Mouse (Mus musculus) bone marrow, adult 2 months (tissue): ENCODE results near the gene Rnf208. TPM values are rescaled to one million over a fixed set of nuclear protein-coding genes. Genes with fewer than 3 reads are reported as not detected.
"Not testable (repeated sequence)": the region's sequence is repeated elsewhere in the genome, so short reads cannot be mapped to it uniquely, and the experiment has no call there.

Source experiments
- H3K27ac ChIP-seq: fragments of 200-500 bp; 2 replicates; pipeline ENCODE4 v1.5.1; 2012; ENCODE audit warnings: low read depth, mild to moderate bottlenecking, control low read depth, inconsistent platforms, low read length; ENCODE audit not compliant: control insufficient read depth, poor library complexity, insufficient read depth
- H3K4me1 ChIP-seq: fragments of 200-500 bp; 2 replicates; pipeline ENCODE4 v1.6.1; 2011; ENCODE audit warnings: low read length; ENCODE audit not compliant: control insufficient read depth, insufficient read depth
- H3K4me3 ChIP-seq: fragments of 200-500 bp; replicated peaks from 2 replicates; pipeline ENCODE3; 2011; ENCODE audit warnings: mild to moderate bottlenecking, low read depth, low read length, control low read depth; ENCODE audit not compliant: control insufficient read depth
- CTCF ChIP-seq: fragments of 200-500 bp; IDR thresholded peaks from 2 replicates; pipeline ENCODE4 v1.5.1; 2011; ENCODE audit warnings: low read length, control low read depth; ENCODE audit not compliant: control insufficient read depth, insufficient read depth
- POLR2A ChIP-seq: fragments of 200-500 bp; IDR thresholded peaks from 2 replicates; pipeline ENCODE4 v1.6.1; 2011; ENCODE audit warnings: low read depth, mild to moderate bottlenecking, control low read depth, low read length, borderline replicate concordance; ENCODE audit not compliant: control insufficient read depth
- WGBS: fragments of 180-500 bp; shearing (Covaris S2); methylation state at CpG from one replicate; pipeline ENCODE4 v1.1.7; 2018; 5-methylcytosine and 5-hydroxymethylcytosine counted together
- polyA plus RNA-seq: library from polyadenylated mRNA; stranded (reverse); fragments of >200 nt; gene quantifications from 2 replicates; pipeline ENCODE4 v1.2.4, GENCODE M21; 2011; ENCODE audit warnings: low replicate concordance; ENCODE audit not compliant: missing spikeins, insufficient read depth, insufficient read length

Rnf208 gene
- polyA plus RNA-seq, 1 experiment = 3.1 TPM

DNA sequence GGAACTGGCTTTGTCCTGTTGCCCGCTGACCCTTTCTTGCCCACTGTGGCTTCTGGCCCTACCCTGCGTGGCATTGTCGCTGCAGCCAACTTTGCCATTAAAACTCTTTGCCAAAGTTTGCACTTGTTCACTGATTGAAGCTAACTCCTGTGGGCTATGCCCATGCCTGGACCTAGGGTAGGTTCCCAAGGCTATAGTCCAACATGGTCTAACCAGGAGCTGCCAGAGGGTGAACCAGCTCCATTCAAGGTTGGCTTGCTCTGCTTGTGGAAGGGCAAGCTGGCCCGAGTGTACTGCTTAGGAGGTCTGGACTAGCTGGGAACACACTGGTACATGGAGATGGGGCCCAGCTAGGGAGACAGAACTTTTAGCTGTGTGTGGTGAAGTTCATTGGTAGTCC lies 2.1 kb downstream of the Rnf208 start:
- no peak overlapping the region for H3K27ac ChIP-seq
- 85% methylated on average over 4 of the region's 4 CpGs for WGBS
- H3K4me1 ChIP-seq = peaks cover 2% of the 10 kb centered on the region
- no peak for TF ChIP-seq CTCF
- TF ChIP-seq POLR2A = no peak
- H3K4me3 ChIP-seq = no peak overlapping the region

GRCm38 (mm10) chr2:25246183-25247072 lies 4.4 kb downstream of the Rnf208 start, which contains the start of gene AL732309.1:
AL732309.1 (minus strand) TSS chr2:25246863.
- TF ChIP-seq CTCF (no peak), POLR2A (no peak)
- no peak within 1 kb of the TSS for H3K4me3 ChIP-seq

DNA sequence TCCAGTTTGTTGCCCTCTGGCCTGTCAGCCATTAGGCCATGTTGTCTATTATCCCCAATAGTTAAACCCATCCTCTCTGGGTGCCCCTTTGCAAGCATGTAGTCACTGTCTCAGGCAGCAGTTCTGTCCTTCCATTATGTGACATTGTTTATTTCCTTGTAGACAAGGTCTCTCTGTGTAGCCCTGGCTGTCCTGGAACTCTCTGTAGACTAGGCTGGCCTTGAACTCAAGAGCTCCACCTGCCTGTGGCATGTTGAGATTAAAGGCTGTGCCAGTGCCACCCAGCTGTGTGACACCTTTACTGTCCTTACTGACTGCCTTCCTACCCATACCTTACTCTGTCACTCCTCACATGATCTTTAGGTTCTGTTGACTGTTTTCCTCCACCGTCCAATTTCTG lies 10.3 kb downstream of the Rnf208 start:
- WGBS = 85% methylated on average over 1 of the region's 1 CpGs
- TF ChIP-seq CTCF = peak; percentile 45; the same call in 1 of the 2 replicates
- TF ChIP-seq POLR2A = no peak
- H3K4me3 ChIP-seq = no peak overlapping the region
- H3K4me1 ChIP-seq = no peaks in the 10 kb centered on the region
- H3K27ac ChIP-seq = no peak overlapping the region

More at GRCm38 (mm10) chr2:25246183-25247072, 4.4 kb downstream of the Rnf208 start, which contains the start of gene AL732309.1:
- 86% methylated on average over 10 of the region's 10 CpGs for WGBS
- Histone ChIP-seq H3K4me1 (no peaks in the 10 kb centered on the region; the same call in 1 of the 2 replicates), H3K27ac (no peak within 1 kb of the TSS)

DNA sequence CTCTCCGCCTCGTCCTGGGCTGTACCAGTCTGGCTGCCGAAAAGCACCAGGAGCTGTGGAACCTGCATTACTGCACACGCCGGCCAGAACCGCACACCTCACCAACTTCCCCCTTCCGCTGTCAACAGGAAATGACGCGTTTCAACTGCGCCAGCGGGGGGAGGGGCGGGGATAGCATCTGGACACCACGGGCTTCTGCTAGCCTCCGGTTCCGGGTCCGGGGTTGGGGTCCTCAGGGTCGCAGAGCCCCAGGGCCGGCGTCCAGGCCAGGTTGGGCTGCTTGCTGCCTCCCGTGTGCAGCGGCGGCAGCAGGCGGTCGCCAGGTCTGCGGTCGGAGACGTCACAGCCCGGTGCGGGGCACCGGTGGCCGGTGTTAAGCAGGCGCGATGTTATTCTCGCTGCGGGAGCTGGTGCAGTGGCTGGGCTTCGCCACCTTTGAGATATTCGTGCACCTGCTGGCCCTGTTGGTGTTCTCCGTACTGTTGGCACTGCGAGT lies 13.3 kb downstream of the Rnf208 start, which contains the start of gene Tmem203:
Gene Tmem203 (plus strand): TSS at position 156 of the 496 bp plus-strand sequence.
- Histone ChIP-seq H3K4me1 (no peaks in the 10 kb centered on the region), H3K27ac (peak within 1 kb of the TSS; percentile 88), H3K4me3 (peak within 1 kb of the TSS; percentile 93)
- TF ChIP-seq POLR2A (peak; percentile 71; the same call in 1 of the 2 replicates), CTCF (no peak)
- WGBS = under 1% methylated on average over 39 of the region's 39 CpGs

GRCm38 (mm10) chr2:25256443-25257109 lies 14.5 kb downstream of the Rnf208 start:
- TF ChIP-seq CTCF = 0 out of 2 replicates have a peak, but pooled peaks have one; percentile 27
- not testable (repeated sequence) for H3K27ac ChIP-seq, H3K4me1 ChIP-seq
- 21% methylated on average over 12 of the region's 12 CpGs for WGBS
- peak overlapping the region; percentile 4 for H3K4me3 ChIP-seq

GRCm38 (mm10) chr2:25257250-25257649 lies 15.2 kb downstream of the Rnf208 start:
- not testable (repeated sequence) for H3K27ac ChIP-seq, H3K4me3 ChIP-seq, H3K4me1 ChIP-seq
- 77% methylated on average over 5 of the region's 5 CpGs for WGBS

- H3K4me3 ChIP-seq = no peak overlapping the region
- no peak overlapping the region for H3K27ac ChIP-seq
- 58% methylated on average over 2 of the region's 2 CpGs for WGBS
- TF ChIP-seq POLR2A = no peak
- TF ChIP-seq CTCF = 0 out of 2 replicates have a peak, but pooled peaks have one; percentile 10
- no peaks in the 10 kb centered on the region for H3K4me1 ChIP-seq
These were observed 16.8 kb downstream of the Rnf208 start for GRCm38 (mm10) chr2:25258887-25259286.

- WGBS = 47% methylated on average over 12 of the region's 12 CpGs
- H3K4me3 ChIP-seq = peak overlapping the region; percentile 53
- TF ChIP-seq CTCF (no peak), POLR2A (no peak)
- peak overlapping the region; percentile 1; the same call in 1 of the 2 replicates for H3K27ac ChIP-seq
- H3K4me1 ChIP-seq = peaks cover 2% of the 10 kb centered on the region
These were observed 19.8 kb downstream of the Rnf208 start for GRCm38 (mm10) chr2:25261870-25262269.
